Mouse (Mus musculus): ENCODE results near the gene Pla2g4a. TPM values are rescaled to one million over a fixed set of nuclear protein-coding genes. Genes with fewer than 3 reads are reported as not detected.
"Not testable (repeated sequence)": the region's sequence is repeated elsewhere in the genome, so short reads cannot be mapped to it uniquely, and the experiment has no call there.

The Pla2g4a gene
- polyA plus RNA-seq, 1 experiment from 2014 or later: 1.1 TPM

GRCm38 (mm10) chr1:149923737-149924136, 37.4 kb downstream of the Pla2g4a start:
- not testable (repeated sequence) for H3K9ac ChIP-seq (replicated peaks); H3K4me2 ChIP-seq; H3K36me3 ChIP-seq; H3K4me3 ChIP-seq (replicated peaks); H3K27me3 ChIP-seq (replicated peaks); H3K9me3 ChIP-seq (replicated peaks); ATAC-seq (ENCODE audit: low FRiP score); H3K27ac ChIP-seq (replicated peaks); H3K4me1 ChIP-seq
- WGBS: 91% methylated on average over 1 of the region's 1 CpGs

GRCm38 (mm10) chr1:149922219-149922618, 38.9 kb downstream of the Pla2g4a start:
- no peak overlapping the region for H3K4me2 ChIP-seq
- no peaks in the 10 kb centered on the region for H3K4me1 ChIP-seq
- no peak overlapping the region for H3K4me3 ChIP-seq (replicated peaks)
- no peaks in the 10 kb centered on the region for H3K9me3 ChIP-seq (replicated peaks)
- ATAC-seq (ENCODE audit: low FRiP score): no peak
- H3K9ac ChIP-seq (replicated peaks): no peak overlapping the region
- H3K27ac ChIP-seq (replicated peaks): no peak overlapping the region
- no peaks in the 10 kb centered on the region for H3K36me3 ChIP-seq
- no peaks in the 10 kb centered on the region for H3K27me3 ChIP-seq (replicated peaks)
- 37% methylated on average over 1 of the region's 1 CpGs for WGBS

GRCm38 (mm10) chr1:149921325-149921724, 39.8 kb downstream of the Pla2g4a start:
- no peaks in the 10 kb centered on the region for H3K9me3 ChIP-seq (replicated peaks)
- 86% methylated on average over 5 of the region's 5 CpGs for WGBS
- ATAC-seq (ENCODE audit: low FRiP score): no peak

DNA sequence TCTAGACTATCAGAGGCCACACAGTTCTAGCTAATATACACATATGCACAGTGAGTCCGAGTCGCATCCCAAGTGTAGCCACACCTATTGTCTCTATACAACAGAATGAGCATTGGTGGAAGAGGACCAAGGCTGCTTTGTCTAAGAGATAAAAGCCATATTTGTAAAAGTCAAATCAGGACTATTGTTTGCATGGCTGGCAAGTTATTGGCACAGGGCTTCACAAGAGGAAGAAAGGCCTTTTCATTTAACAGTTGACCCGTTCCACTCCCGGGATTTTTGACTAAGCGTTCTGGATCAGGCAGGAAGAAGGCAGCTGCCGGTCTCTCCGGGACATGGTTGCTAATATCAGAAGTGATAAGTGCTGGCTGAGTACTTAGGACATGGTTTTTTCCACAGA, 41.8 kb downstream of the Pla2g4a start:
- ATAC-seq (ENCODE audit: low FRiP score): no peak

More at GRCm38 (mm10) chr1:149921325-149921724, 39.8 kb downstream of the Pla2g4a start:
- H3K4me3 ChIP-seq (replicated peaks): no peak overlapping the region
- H3K4me1 ChIP-seq: no peaks in the 10 kb centered on the region
- H3K9ac ChIP-seq (replicated peaks): no peak overlapping the region
- H3K27me3 ChIP-seq (replicated peaks): no peaks in the 10 kb centered on the region
- no peaks in the 10 kb centered on the region for H3K36me3 ChIP-seq
- H3K4me2 ChIP-seq: no peak overlapping the region
- H3K27ac ChIP-seq (replicated peaks): no peak overlapping the region

GRCm38 (mm10) chr1:149912984-149913383, 48.1 kb downstream of the Pla2g4a start:
- no peak for ATAC-seq (ENCODE audit: low FRiP score)
- Histone ChIP-seq H3K36me3 (no peaks in the 10 kb centered on the region), H3K9me3 (replicated peaks) (no peaks in the 10 kb centered on the region), H3K4me1 (no peaks in the 10 kb centered on the region), H3K27ac (replicated peaks) (no peak overlapping the region), H3K27me3 (replicated peaks) (no peaks in the 10 kb centered on the region), H3K4me3 (replicated peaks) (no peak overlapping the region), H3K4me2 (no peak overlapping the region), H3K9ac (replicated peaks) (no peak overlapping the region)
- WGBS: 82% methylated on average over 4 of the region's 4 CpGs

More for the DNA sequence above, 41.8 kb downstream of the Pla2g4a start:
- Histone ChIP-seq H3K27me3 (replicated peaks) (no peaks in the 10 kb centered on the region), H3K27ac (replicated peaks) (no peak overlapping the region), H3K4me3 (replicated peaks) (no peak overlapping the region), H3K9ac (replicated peaks) (no peak overlapping the region), H3K4me1 (no peaks in the 10 kb centered on the region), H3K4me2 (no peak overlapping the region), H3K36me3 (no peaks in the 10 kb centered on the region), H3K9me3 (replicated peaks) (no peaks in the 10 kb centered on the region)
- WGBS: 81% methylated on average over 7 of the region's 7 CpGs

- H3K27ac ChIP-seq (replicated peaks): no peak overlapping the region
- ATAC-seq (ENCODE audit: low FRiP score): no peak
- 75% methylated on average over 4 of the region's 4 CpGs for WGBS
Observed at GRCm38 (mm10) chr1:149911050-149911449, 50.0 kb downstream of the Pla2g4a start.

GRCm38 (mm10) chr1:149898001-149898625, 63.0 kb downstream of the Pla2g4a start:
- no peak overlapping the region for H3K27ac ChIP-seq (replicated peaks)
- no peak for ATAC-seq (ENCODE audit: low FRiP score)

More at GRCm38 (mm10) chr1:149911050-149911449, 50.0 kb downstream of the Pla2g4a start:
- Histone ChIP-seq H3K27me3 (replicated peaks) (no peaks in the 10 kb centered on the region), H3K4me3 (replicated peaks) (no peak overlapping the region), H3K36me3 (no peaks in the 10 kb centered on the region), H3K9ac (replicated peaks) (no peak overlapping the region), H3K4me1 (no peaks in the 10 kb centered on the region), H3K4me2 (no peak overlapping the region), H3K9me3 (replicated peaks) (no peaks in the 10 kb centered on the region)

GRCm38 (mm10) chr1:149896590-149896989, 64.5 kb downstream of the Pla2g4a start:
- H3K36me3 ChIP-seq: no peaks in the 10 kb centered on the region
- no peaks in the 10 kb centered on the region for H3K27me3 ChIP-seq (replicated peaks)
- no peak overlapping the region for H3K4me3 ChIP-seq (replicated peaks)
- 71% methylated on average over 5 of the region's 5 CpGs for WGBS
- H3K4me1 ChIP-seq: no peaks in the 10 kb centered on the region
- H3K9me3 ChIP-seq (replicated peaks): no peaks in the 10 kb centered on the region
- no peak overlapping the region for H3K27ac ChIP-seq (replicated peaks)
- no peak overlapping the region for H3K9ac ChIP-seq (replicated peaks)
- H3K4me2 ChIP-seq: no peak overlapping the region
- ATAC-seq (ENCODE audit: low FRiP score): no peak

More at GRCm38 (mm10) chr1:149898001-149898625, 63.0 kb downstream of the Pla2g4a start:
- Histone ChIP-seq H3K4me1 (no peaks in the 10 kb centered on the region), H3K4me3 (replicated peaks) (no peak overlapping the region), H3K36me3 (no peaks in the 10 kb centered on the region), H3K9me3 (replicated peaks) (no peaks in the 10 kb centered on the region), H3K27me3 (replicated peaks) (no peaks in the 10 kb centered on the region), H3K4me2 (no peak overlapping the region), H3K9ac (replicated peaks) (no peak overlapping the region)
- 88% methylated on average over 4 of the region's 4 CpGs for WGBS

DNA sequence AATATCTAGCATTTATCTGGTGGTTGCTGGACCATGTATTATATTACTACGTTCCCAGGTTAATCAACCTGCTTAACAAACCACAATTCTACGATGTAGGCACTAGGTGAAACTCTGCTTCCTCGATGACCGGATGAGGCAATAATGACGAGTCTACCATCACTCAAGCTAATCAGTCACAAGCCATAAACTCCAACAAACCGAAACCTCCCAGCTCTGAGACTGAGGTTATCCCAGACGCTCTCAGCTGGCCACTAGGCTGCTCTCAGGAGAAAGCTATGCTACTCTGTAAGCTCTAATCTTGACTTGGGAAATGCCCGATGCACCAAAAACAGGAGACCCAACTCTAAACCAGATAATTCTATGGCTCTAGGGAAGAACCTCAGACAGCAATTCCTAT, 66.2 kb downstream of the Pla2g4a start:
- H3K4me2 ChIP-seq: no peak overlapping the region
- WGBS: 76% methylated on average over 8 of the region's 8 CpGs
- ATAC-seq (ENCODE audit: low FRiP score): no peak
- H3K4me1 ChIP-seq: no peaks in the 10 kb centered on the region
- H3K27ac ChIP-seq (replicated peaks): no peak overlapping the region
- H3K9me3 ChIP-seq (replicated peaks): no peaks in the 10 kb centered on the region
- no peaks in the 10 kb centered on the region for H3K36me3 ChIP-seq
- no peak overlapping the region for H3K4me3 ChIP-seq (replicated peaks)
- H3K9ac ChIP-seq (replicated peaks): no peak overlapping the region
- no peaks in the 10 kb centered on the region for H3K27me3 ChIP-seq (replicated peaks)

- no peak for ATAC-seq (ENCODE audit: low FRiP score)
- Histone ChIP-seq H3K4me3 (replicated peaks) (no peak overlapping the region), H3K9ac (replicated peaks) (no peak overlapping the region), H3K9me3 (replicated peaks) (no peaks in the 10 kb centered on the region), H3K27me3 (replicated peaks) (no peaks in the 10 kb centered on the region), H3K4me2 (no peak overlapping the region), H3K4me1 (no peaks in the 10 kb centered on the region), H3K36me3 (no peaks in the 10 kb centered on the region), H3K27ac (replicated peaks) (no peak overlapping the region)
- 83% methylated on average over 2 of the region's 2 CpGs for WGBS
Observed at GRCm38 (mm10) chr1:149893903-149894302, 67.2 kb downstream of the Pla2g4a start.

- no peaks in the 10 kb centered on the region for H3K36me3 ChIP-seq
- H3K9ac ChIP-seq (replicated peaks): no peak overlapping the region
- H3K27me3 ChIP-seq (replicated peaks): no peaks in the 10 kb centered on the region
- WGBS: 79% methylated on average over 5 of the region's 5 CpGs
- no peaks in the 10 kb centered on the region for H3K9me3 ChIP-seq (replicated peaks)
- ATAC-seq (ENCODE audit: low FRiP score): no peak
- no peak overlapping the region for H3K27ac ChIP-seq (replicated peaks)
- H3K4me2 ChIP-seq: no peak overlapping the region
- no peaks in the 10 kb centered on the region for H3K4me1 ChIP-seq
- H3K4me3 ChIP-seq (replicated peaks): no peak overlapping the region
Observed at GRCm38 (mm10) chr1:149891057-149891456, 70.0 kb downstream of the Pla2g4a start.

GRCm38 (mm10) chr1:149882419-149883025, 78.6 kb downstream of the Pla2g4a start:
- H3K4me1 ChIP-seq: no peaks in the 10 kb centered on the region
- no peak overlapping the region for H3K4me3 ChIP-seq (replicated peaks)
- 65% methylated on average over 6 of the region's 6 CpGs for WGBS
- H3K4me2 ChIP-seq: no peak overlapping the region
- H3K9me3 ChIP-seq (replicated peaks): no peaks in the 10 kb centered on the region
- no peak overlapping the region for H3K9ac ChIP-seq (replicated peaks)
- no peaks in the 10 kb centered on the region for H3K27me3 ChIP-seq (replicated peaks)
- no peak overlapping the region for H3K27ac ChIP-seq (replicated peaks)
- no peak for ATAC-seq (ENCODE audit: low FRiP score)
- H3K36me3 ChIP-seq: no peaks in the 10 kb centered on the region
